Mouse (Mus musculus): ENCODE measurements around the gene Prune2. TPM values are rescaled to one million over a fixed set of nuclear protein-coding genes. Genes with fewer than 3 reads are reported as not detected.
"Not testable (repeated sequence)": the region's sequence is repeated elsewhere in the genome, so short reads cannot be mapped to it uniquely, and the experiment has no call there.

The Prune2 gene
- total RNA-seq, 2 experiments from 2014 or later: 20.6 to 20.7 TPM

DNA sequence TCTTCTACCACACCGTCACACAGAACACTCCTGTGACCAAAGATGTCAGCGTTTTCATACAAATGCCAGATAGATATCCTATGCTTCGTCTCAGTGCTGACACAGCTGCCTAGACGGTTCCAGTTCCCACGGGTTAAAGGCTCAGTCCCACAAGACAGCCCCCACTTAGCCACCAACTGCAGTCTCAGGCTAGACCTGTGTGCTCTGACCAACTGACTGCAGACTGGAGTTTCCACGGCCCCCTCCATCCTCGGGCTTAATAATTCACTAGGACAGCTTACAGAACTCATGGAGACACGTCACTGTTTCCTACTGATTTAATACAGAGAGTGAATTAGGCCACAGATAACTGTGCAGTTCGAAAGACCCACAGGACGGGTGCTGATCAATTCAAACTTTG, 213.8 kb downstream of the Prune2 start:
- no peak for DNase-seq
- intact Hi-C loops (cut with DNase I): no loop called here

DNA sequence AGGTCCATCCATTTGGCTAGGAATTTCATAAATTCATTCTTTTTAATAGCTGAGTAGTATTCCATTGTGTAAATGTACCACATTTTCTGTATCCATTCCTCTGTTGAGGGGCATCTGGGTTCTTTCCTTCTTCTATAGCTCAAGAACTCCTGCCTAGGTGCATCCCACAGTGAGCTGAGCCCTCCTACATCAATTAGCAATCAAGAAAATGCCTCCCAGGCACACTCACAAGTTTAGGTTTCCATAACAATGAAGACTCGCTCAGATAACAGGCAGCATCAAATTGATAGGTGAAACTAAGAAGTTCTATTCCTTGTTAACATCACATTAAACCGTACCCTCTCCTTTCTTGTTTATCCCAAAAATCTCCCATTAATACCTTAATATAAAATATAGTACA, 218.6 kb downstream of the Prune2 start:
- DNase-seq; intact Hi-C loops (cut with DNase I): not testable (repeated sequence)

DNA sequence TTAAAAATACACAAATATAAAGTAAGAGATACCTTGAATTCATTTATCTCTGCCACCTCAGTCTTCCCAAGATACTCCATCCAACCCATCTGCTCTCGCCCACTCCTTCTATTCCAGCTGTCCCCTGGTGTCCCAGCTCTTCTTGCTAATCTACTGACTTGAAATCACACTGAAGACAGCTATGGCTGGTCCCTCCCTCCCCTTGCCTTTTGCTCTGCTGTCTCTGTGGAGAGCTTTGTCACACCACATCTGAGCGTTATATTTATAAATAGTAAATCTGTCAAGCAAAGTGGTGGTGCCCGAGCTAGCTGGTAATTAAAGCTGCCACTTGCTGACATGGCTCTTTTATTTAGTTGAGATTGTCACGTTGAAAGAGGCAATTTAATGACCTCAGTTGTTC, 224.6 kb downstream of the Prune2 start:
- no peak for DNase-seq
- intact Hi-C loops (cut with DNase I): no loop called here

DNA sequence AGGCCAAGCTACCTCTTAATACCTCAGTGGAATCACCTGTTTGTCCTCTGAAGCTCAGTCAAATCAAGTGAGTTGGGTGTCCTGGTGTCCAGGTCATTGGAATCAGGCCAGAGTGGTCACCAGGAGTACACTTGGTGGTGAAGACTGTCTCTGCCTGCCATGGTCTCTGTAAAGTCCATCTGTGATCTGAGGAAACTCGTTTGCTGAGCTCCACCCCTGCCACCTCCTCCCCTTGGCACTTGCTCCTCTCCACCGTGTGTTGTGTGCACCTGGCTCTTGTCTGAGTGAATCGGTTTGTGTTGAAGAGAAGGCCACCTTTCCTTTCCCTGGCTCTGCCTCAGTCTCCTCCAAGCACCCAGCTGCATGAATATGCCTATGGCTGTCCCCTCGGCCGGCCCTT, 238.8 kb downstream of the Prune2 start:
- intact Hi-C loops (cut with DNase I): no loop called here

DNA sequence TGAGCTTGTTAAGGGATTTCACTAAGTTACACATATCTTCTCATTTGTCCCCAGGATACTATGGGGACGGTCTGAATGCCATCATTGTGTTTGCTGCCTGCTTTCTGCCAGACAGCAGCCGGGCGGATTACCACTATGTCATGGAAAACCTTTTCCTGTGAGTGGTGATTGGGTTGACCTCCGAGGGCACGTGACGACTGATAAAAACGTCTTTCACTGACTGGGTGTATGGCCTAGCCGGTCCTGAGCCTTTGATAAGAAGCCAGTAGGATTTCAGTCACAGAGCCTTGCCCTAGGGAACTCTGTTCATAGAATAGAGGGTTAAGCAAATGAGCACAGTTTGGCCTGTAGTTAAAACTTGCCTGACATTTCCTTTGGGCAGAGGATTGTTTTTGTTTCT, 243.1 kb downstream of the Prune2 start:
- intact Hi-C loops (cut with DNase I): no loop called here
- no peak for DNase-seq

More for the DNA sequence above, 238.8 kb downstream of the Prune2 start:
- DNase-seq: no peak

DNA sequence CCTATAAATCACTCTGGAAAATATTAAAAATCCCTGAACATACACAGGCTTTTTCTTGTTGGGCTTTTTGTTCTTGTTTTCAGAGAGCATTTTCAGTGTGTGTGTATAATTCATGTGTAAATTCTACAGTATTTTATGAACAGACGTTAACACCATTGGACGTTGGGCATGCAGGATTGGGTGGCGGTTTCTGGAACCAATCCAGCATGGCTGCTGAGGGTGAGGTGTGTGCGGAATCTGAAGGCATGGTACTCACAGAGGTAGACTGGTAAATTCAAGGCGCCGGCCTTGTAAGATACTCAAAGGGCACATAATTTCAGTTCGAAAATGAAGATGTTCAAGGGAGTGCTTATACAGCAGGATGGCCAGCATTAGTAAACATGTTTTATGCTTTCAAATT, 251.2 kb downstream of the Prune2 start:
- DNase-seq: peak; percentile 52
- intact Hi-C loops (cut with DNase I): no loop called here

DNA sequence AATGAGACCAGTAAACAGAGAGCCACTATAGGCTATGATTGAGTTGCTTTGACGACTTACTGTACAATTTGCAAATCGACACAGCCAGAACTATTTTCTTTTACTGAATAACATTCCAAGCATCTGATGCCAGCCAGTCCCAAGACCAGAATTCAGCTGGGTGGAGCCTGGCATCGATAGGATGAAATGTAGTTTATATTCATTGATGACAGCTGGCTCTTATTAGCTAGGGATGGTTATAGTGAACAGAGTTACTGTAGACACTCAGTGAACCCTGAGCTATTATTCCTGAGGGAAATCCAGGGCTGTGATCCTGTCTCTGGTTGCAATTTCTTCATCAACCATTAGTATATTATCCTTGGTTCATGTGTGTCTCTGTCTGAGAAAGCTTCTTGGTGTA, 254.6 kb downstream of the Prune2 start:
- DNase-seq: no peak
- intact Hi-C loops (cut with DNase I): no loop called here

DNA sequence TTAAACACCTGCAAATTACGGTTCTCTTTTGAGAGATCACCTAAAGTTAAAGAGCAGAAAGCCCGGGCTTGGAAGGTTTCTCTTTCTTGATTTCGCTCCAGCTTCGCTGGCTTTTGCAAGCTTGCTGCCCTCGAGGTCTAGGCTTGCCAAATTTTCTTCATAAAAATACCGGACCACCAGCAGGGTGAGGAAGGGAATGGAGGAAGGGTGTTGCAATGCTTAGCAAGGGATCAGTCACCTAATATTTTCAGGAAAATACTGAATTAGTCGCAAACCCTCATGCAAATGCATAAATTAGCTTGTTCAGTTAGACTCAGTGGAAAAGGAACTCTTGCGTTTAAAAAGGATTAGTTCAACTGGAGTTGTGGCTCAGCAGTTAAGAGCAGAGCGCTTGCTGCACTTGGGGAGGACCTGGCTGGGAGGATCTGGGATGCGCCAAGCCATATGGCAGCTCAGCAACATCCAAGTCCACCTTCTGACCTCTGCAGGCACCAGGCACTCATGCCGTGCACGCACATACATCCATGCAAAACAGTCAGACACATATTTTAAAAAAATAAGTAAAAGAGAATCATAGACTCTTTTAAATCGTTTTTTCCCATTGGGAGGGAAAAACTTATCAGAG, 259.1 kb downstream of the Prune2 start:
- intact Hi-C loops (cut with DNase I): no loop called here
- DNase-seq: peak; percentile 7

DNA sequence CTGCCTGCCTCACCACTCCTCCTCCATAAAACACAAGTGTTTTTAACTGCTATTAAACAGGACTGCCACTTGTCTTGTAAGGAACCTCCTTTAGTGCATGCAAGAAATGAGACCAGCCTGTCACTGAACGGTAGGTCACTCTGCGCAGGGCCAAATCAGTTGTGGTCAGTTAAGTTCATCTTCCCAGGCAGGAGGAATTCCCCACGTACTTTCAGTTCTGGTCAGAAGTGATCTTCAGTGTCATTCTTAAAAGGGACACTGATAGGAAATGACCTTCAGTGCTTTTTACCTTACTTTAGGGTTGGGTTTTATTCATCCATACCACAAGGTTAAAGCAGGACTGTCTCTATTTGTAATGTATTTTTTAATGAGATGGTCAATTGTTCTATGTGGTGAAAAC, 262.3 kb downstream of the Prune2 start:
- DNase-seq: no peak
- intact Hi-C loops (cut with DNase I): no loop called here

DNA sequence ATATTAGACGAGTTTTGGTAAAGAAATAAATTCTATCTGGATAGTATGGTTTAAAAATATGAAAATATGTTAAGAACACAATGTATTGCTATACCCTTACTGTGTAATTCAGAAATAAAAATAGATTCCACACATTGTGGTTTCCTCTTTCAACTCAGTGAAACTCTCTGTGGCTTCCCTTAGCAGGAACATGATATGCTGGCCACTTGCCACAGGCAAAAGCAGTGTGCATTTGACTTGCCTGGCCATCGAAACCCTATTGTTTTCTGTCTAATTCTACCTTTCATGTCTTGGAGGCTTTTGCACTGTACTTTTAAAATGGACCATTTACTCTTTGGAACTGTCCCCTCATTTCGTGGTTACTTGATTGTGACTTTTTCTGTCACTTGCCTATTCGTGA, 267.9 kb downstream of the Prune2 start:
- no peak for DNase-seq
- intact Hi-C loops (cut with DNase I): no loop called here

DNA sequence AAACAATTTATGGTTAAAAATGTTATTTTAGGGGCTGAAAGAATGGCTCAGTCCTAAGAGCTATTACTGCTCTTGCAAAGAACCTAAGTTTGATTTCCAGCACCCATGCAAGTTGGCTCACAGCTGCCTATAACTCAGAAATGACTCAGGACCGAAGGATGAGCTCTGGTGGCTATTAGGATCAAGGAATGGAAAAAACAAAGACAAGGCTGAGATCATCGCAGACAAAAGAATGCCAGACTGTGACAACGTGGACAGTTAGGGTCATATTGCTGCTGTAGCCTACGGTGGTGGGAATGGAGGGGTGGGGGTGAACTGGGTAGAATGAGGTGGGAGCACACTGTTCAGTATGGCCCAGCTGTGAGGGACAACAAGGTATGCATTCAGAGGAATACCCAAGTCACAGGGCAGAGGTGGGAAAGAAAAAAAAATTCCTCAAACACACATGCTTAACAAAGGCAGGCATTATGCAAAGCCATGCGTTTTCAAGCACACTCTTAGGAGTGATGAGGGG, 269.7 kb downstream of the Prune2 start:
- intact Hi-C loops (cut with DNase I): no loop called here

DNA sequence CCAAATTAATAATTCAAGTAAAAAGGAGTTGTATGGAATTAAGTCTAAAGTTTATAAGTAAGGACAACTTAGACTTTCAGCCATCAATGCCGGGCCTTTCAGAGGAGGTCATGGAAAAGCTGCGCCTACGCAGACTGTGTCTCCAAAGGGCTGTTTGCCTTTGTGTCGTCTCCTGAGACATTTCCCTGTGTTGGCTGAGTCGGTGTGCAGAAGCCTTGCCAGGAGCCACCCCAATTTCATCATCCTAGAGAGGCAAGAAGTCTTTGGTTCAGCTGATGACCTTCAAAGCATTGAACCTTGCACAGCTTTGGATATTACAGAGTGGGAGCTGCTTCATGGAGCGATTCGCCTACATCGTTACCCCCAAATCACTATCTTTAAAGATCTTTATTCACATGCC, 270.2 kb downstream of the Prune2 start:
- intact Hi-C loops (cut with DNase I): no loop called here
- no peak for DNase-seq

More for the DNA sequence above, 269.7 kb downstream of the Prune2 start:
- DNase-seq: no peak

DNA sequence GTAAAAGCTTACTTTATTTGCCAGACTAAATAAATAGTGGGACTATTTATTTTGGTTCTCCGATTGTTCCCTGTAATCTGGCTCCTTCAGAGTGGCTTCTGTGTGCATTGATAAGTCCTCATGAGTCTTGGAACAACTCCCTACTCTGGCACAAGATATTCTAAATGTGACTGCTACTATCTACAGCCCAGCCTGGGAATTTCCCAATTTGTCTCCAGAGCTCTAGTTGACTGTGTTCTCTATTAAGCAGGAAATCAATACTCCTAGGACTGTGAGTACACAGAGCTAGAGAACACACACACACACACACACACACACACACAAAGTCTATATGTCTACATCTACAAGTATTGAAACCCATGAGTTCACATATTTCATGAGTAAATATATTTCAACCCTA, 274.1 kb downstream of the Prune2 start:
- intact Hi-C loops (cut with DNase I): no loop called here
- DNase-seq: no peak

DNA sequence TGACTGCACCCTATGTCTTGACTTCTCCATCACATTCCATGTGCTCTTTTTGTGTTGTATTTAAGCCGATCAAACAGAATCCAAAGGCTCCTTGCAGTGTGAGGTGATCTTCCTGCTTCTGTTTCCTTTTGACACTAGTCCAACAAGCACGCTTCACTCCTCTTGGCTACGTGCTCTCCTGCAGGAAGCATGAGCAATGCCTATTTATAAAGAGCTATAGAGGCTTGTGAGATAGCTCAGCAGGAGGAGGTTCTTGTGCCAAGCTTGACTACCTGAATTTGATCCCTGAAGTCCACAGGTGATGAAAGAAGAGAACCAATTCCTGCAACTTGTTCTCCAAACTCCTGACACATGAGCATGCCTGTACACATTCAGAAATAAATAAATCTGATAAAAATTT, 282.6 kb downstream of the Prune2 start:
- intact Hi-C loops (cut with DNase I): no loop called here
- DNase-seq: no peak

DNA sequence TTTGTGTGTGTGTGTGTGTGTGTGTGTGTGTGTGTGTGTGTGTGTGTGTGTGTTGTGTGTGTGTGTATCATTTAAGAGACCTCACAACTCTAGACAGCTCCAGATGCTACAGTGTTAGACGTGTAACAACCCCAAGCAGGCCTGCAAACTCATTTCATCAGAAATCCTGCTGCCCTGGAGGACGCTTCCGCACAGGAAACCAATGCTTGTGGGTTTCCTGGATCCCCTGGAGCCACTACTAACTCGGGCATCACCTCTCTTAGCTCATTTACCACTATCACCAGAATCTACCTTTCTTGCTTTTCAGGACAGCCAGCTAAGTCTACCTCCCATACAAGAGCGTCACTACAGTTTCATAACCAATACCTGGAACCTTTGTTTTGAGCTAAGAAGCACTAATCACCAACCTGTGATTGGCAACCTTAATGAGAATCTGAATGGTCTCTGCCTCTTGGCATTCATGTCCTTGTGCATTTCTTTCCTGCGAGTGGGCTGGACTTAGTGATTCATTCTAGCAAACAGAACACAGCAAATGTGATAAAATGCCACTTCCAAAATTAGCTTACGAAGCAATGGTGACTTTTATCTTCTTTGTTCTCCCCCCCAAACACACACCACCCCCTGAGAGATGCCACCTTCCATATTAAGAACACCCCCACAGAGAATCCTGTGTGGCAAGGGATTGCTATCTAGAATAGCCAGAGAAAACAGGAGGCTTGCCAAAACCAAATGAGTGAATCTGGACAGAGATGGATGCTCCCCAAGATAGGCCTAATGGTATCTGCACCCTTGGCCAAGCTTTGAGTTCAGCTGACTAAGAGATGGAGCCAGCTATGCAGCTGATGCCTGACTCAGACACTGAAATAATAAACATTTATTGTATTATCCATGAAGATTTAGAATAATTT, 284.5 kb downstream of the Prune2 start:
- intact Hi-C loops (cut with DNase I): no loop called here
- DNase-seq: peak; percentile 19

DNA sequence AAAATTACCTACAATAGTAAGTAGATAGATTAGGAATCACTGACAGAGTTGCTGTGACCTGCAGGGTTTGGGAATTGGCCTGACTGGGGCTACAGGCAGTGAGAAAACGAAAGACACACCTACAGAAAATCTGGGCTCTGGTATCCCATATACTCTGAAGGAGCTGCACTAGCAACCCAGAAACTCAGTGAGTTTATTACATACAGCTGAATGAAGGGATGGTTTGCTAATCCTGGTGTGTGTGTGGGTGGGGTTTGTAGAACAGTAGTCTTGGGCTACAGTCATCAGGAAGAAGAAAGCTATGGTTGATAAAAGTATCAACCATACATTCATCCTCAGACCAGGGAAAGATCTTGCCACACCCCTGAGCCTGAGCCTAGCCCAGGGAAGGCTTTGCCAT, 285.3 kb downstream of the Prune2 start:
- no peak for DNase-seq
- intact Hi-C loops (cut with DNase I): no loop called here

DNA sequence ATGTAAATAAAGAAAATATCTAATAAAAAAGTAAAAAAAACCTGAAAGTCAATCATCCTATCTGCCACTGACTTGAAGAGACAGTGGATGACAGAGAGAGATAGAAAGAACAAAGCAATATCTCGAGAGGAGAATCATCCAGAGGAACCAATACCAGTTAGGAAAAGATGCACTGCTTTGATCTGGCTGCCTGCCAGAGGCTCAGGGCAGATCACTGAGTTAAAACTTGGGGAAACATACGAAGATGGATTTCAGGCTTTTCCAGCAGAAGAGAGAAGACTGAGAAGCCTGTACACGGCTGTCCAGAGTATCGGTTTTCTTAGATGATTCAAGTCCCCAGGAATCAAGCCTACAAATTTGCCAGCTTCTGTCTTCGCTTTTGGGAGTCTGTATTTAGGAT, 287.0 kb downstream of the Prune2 start:
- no peak for DNase-seq
- intact Hi-C loops (cut with DNase I): no loop called here

DNA sequence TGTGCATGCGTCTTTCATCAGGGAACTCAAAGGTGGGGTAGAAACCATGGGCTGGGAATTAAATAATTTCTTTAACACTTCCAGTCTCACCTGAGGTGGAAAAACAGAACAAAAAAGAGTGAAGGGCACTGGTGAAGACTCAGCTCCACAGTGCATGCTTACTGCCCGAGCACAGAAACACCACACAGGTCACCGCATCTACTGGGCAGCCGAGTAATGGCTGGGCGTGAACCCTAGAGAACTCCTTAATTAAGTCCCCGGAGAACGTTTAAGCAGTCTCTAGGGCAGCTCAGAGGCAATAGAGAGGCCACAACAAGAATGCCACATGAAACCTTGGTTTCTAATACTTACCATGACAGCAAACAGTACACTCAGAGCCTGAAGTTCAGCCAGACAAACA, 288.6 kb downstream of the Prune2 start:
- no peak for DNase-seq
- intact Hi-C loops (cut with DNase I): no loop called here

DNA sequence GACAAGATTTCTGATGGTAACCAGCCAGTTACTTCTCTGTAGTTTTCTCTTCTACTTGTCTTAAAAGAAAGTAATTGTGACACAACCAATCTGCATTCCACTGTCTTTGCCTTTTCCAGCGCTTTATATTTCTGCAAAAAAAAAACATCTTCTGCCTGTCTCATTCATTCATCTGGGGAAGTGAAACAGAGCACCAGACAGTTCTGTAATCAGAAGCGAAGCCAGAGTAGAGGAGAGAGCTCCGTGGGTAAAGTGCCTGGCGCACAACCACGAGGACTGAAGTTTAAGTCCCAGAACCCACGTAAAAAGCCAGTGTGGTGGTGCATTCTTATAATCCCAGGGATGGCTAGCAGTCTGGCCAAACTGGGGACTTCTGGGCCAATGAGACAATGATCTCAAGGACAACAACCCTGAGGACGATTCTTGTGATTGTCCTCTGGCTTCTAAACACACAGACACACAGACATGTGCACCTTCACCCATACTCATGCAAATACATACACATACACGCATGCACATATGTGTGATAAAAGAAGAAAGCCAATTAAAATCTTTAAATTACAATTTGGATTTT, 291.5 kb downstream of the Prune2 start:
- DNase-seq: no peak
- intact Hi-C loops (cut with DNase I): no loop called here

DNA sequence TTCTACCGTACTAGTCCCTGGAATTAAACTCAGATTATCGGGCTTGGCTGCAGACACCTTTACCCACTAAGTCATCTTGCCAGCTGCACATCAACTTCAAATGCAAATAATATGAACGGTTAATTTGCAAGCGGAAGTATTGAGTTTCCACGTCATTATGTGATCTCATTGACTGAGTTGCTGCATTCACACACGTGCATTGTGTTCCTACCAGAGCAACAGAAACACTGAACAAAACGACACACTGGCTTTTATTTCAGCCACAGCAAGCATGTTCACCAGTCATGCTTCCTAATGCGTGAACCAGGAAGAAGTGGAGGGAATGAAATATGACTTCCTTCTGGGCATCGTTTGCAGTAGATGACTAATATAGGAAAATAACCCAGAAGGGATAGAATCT, 293.8 kb downstream of the Prune2 start:
- DNase-seq: no peak
- intact Hi-C loops (cut with DNase I): no loop called here

DNA sequence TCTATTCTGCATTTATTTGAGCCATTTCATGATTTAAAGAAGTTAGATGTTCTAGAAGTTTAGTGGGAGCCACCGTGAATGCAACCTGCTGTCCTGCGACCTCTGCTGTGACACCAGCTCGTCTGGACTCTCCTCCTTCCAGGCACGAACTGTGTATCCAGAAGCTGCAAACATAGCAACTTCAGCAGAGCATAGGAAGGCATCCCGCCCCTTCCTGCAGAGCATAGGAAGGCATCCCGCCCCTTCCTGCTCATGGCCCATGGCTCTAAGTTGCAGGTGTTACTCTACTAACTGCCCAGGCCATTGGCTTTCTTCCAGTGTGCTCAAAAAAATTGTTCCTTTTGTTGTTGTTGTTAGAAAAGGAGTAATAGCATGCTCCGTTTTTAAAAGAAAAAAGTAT, 294.9 kb downstream of the Prune2 start:
- DNase-seq: no peak
- intact Hi-C loops (cut with DNase I): no loop called here

DNA sequence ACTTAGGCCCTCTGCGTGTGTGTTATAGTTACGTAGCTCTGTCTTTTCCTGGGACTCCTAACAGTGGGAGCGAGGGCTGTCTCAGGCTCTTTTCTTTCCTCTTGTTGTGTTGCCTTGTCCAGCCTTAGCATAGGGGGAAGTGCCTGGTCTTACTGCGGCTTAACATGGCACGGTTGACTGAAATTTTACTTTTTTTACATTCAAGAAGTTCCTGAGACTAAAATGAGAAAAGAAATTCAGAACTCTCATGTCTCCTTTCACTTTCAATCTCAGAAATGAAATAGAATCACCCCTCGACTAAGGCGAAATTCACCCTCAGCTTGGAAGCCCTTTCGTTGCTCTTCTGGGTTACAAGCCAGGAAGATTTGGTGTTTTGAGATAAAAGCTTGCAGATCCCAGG, 295.5 kb downstream of the Prune2 start:
- DNase-seq: no peak
- intact Hi-C loops (cut with DNase I): no loop called here

Data from left cerebral cortex, postnatal 4 days (tissue).